Mouse (Mus musculus) WW6 (cell line): ENCODE results near the gene Nmnat2.

Source experiments
- DNase-seq: peaks from one replicate; pipeline ENCODE4 v3.0.0-alpha.2; 2013; ENCODE audit warnings: low read depth, low spot score

Gene Nmnat2

DNA sequence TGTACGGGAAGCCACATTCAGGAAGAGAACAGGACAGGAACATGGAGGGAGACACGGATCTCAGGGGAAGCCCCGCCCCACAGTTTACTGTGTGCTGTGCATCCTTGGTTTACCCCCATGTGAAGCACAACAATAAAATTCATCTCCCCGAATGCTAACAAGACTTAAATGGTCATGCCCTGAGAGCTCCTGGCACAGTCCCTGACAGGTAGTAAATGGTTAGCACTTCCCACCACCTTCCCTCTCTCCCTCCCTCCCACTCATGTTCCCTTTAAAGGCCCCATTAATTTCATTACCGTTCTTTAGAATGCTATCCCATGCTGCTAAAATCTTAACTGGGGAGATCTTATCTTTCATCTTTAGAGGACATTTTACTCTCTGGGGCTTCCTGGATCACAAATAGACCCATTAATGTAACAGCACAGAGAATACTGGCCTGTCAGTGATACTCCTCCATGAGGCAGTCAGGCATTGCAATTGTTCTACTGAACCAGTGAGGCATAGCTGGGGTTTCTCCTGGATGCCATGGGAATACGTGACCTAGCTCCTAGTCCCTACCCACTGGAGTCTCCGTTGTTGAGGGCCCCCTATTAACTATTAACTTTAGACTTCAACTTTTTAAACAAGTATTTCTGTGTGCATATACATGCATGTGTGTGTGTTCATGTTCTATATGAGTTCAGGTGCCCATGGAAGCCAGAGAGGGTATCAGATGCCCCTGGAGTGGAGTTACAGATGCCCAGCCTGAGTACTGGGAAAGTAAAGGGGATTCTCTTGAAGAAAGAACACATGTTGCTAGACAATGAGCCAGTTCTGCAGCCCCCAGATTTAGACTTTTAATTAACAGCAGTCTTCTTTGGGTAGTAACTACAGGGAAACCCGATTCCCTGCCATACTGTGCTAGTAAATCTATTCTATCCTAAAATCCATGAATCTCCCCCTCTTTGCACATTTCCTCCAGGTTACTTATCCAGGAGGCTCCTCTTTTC is 170.8 kb downstream of the Nmnat2 start:
- DNase-seq, result no peak

DNA sequence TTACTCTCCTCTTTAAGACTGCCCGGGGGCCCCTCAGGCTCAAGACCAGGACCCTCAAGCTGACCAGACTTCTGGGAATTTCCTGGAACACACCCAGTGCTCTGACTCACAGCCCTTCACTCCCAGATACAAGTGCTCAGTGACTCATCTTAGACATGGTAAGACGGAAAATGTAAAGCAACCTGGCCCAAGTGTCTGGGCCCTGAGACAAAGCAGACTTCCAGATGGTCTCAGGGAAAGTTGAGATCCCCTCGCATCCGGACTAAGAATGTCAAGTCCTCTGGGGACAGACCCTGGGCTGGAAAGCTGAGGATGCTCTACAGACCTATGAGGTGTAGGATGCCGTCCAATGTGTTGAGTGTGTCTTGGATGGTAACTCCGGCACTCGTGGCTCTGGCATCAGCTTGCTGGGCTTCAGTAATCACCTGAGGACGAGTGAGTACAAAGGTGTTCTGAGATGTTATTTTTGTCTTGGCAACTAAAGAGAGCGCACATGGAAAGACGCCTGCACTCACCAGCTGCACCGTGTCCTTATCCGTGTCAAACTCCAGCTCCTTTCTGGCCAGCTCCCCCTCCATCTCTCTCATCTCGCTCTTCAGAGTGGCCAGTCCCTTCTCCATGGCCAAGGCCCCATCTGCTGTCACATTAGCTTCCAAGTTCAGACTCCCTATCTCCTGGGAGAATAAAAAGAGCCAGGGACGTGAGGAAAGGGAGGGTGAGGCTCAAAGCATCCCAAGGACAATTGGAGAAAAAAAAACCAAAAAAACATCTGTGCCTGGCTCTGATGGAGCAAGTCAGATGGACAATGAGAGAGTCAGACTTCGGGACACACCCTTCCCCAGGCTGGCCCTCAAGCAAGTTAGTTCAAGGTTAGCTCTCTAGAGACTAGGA is 171.9 kb downstream of the Nmnat2 start:
- DNase-seq, result no peak

DNA sequence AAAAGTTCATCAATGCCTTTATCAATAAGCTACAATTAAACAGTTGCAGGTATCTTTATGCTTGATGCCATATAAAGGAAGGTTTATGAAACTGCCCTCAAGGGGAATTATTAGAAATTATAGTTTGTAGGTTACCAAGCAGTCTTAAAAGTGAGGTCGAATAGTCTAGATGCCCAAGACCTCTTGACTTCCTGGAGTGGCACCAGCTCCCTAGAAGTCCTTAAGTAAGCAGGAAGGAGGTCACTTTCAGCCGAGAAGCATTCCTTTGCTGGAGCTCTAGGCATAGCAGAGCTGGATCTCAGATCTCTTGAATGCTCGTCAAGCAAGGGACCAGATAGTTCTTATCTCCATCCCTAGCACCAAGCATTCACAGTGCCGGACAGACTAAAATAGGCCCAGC is 172.8 kb downstream of the Nmnat2 start:
- DNase-seq, result no peak

DNA sequence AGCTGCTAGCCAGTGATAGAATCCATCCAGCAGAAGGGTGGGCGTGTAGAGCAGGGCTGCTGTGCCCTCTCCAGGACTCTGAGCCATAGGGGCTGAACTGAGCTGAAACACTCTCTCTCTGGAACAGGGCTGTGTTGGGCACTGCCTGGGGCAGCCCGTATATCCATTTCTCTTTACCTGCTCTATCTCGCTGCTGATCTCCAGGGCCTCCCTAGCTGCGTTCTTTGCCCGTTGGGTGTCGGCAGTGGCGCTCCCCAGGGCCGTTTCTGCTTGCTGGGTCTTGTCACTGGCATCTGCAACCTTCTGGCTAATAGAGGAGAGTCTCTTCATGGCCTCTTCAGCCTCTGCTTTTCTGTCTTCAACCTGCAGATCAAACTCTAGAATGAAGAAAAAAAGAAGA is 174.0 kb downstream of the Nmnat2 start:
- DNase-seq, result no peak

DNA sequence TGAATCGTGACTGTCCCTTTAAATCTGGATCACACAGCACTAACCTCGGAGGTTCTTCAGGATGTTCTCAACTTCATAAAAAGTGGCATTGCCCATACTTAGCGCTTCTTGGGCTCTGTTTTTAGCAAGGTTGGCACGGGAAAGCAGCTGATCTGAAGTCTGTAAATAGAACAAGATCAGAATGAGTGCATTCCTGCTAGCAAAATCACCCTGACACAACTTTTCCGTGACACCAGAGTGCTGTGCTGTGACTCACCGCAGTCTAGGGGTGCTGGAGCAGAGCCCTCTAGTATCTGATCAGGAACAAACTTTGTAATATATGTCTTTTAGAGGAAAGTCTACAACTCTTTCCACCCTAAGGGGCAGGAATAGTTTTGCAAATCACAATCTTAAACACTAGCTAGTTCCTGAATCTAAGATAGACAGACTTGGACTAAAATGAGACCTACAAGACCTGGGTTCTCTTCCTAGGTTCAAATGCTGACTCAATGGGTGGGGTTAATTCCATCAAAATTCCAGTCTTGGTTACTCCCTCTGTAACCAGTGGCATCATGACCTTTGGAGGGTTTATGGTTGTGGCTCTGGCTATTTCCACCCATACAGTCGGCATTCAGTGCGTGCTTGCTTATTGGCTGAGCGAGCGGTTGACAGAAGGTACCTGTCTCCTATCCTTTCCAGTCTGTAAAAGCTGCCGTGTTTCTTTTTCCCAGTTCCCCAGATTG is 175.4 kb downstream of the Nmnat2 start:
- no peak for DNase-seq

DNA sequence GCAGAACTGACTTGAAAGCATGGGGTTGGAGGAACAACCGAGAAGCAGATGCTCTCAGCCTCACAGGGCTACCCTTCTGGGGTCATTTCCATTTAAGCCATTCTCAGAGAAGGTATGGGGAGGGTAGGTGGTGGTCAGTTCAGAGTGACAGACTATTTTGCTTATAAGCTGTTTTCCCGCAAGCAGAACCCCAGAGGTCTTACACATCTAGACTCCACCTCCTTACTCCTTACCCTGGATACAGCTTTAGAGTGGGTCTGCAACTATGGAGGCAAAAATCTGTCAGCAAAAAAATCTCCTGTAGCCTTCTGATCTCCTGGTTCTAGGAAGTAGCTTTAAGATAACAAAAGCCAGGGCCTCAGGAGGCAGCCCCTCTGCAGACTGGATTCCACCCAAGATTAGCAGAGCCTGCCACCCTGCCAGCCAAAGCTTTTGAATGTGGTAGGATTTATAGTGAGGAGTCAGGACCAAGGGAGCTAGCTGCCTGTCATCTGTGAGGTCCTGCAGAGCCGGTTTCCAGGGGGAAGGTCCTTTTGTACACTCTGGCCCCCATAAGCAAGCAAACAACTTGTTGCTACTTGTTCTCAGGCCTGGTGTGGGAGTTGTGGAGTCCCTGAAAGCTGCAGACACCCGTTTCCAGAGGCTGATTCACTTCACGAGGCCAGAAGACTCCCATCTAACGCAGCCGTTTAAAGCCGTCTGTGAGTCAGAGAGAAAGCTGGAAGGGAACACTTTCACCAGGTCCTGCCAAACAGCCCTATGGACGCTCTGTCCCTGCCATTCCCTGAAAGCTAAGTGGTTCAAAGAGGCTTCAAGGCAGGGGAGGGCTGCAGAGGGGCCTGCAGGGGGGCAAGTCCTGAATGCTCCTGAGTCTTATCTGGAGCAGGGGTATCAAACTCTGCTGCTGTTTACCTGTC is 179.3 kb downstream of the Nmnat2 start:
- no peak for DNase-seq

DNA sequence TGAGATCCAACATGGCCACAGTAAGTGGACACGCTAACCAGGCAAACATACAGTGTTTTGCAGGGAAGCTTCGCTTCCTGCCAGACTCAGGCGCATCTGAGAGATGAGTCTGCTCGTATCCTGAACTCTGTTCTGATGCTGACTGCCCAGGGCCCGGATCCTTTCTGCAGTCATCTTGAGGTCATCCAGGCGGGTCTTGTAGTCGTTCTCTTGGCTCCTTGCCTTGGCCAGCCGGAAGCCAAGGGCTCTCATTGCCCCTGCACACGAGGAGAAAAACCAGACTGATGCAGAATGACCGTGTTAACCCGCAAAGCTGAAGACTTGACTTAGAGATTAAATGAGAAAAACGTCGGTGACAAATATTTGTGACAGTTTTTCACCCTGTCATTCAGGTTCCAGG is 181.9 kb downstream of the Nmnat2 start:
- no peak for DNase-seq

DNA sequence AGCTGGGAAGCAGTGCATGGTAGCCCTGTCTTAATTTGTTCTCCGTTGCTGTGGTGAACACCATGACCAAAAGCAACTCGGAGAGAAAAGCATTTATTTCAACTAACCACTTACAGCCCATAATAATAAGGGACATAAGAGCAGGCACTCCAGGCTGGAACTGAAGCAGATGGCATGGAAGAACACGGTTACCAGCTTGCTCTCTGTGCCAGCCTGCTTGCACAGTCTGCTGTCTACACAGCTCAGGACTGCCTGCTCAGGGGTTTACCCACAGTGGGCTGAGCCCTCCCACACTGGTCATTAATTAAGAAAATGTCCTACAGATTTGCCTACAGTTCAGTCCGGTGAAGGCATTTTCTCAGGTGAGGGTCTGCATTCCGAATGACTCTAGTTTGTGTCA is 183.7 kb downstream of the Nmnat2 start:
- no peak for DNase-seq

DNA sequence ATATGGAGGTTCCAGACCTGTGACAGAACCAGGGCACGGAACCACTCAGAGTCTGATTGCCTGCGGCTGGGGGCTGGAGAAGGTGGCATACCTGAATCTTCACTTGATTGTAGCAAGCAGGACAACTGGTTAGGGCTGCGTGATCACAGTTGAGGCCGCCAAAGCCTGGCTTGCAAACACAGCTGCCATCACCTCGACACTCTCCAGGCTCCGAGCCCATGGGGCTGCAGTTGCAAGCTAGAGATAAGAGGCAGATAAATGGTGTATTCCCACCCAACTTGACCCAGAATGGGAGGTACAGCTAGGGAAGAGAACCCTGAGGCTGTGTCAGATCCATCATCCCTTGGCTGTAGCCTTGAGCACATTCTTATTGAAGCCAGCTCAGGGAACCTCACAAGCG is 184.8 kb downstream of the Nmnat2 start:
- no peak for DNase-seq

DNA sequence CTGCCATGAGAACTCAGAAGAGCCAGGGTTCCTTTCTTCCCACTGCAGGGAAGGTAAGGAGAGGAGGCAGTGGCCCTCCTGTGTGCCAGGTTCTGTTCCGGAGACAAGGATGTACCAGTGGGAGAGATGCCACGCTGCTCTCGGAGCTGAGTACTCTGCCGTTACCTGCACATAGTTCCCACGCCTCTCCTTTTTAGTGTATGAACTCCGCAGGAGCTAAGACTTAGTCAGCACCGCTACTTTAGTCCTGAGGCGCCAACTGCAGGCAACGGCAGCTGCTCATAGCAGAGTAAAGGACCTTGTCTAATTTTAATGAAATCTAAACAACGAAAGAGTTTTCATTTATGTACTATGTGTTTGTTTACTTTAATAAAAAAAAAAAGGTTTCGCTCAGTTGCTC is 185.5 kb downstream of the Nmnat2 start:
- no peak for DNase-seq

DNA sequence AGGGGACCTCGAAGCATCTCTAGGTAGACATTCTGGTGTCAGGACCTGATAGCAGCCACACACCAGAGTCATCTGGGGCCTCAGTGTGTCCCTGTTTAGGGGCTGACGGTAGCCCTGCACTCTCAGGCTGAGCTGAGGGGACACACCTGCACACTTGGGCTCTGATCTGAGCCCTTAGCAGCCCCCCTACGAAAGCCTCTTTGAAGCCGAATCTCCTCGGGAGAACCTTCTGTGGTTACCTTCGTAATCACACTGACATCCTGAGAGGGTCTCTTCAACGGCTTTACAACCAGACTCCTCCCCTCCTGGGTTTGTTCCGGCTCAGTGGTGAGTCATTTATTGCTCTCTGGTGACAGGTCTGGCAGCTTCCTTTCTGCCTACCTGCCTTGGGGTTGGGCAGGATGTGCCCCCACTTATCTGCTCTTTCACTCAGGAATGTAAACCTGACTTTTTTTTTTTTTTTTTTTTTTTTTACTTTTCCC is 186.0 kb downstream of the Nmnat2 start:
- no peak for DNase-seq

DNA sequence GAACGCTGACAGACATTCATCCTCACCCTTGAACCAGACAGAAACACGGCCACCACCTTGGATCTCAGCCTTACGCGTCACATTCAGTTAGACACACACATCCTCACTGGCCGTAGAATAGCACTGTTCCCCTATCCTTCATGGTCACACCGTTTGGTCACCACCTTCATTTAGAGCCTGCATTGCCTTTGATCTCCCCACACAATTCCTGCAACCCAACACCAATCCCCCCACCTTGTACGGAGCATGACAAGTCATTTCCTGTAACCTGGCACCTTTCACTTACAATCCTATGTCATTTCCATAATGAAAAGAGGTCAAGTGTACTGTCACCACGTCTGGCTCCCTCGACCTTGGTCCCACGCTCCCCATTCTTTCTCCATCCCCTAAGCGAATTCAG is 189.2 kb downstream of the Nmnat2 start:
- no peak for DNase-seq

DNA sequence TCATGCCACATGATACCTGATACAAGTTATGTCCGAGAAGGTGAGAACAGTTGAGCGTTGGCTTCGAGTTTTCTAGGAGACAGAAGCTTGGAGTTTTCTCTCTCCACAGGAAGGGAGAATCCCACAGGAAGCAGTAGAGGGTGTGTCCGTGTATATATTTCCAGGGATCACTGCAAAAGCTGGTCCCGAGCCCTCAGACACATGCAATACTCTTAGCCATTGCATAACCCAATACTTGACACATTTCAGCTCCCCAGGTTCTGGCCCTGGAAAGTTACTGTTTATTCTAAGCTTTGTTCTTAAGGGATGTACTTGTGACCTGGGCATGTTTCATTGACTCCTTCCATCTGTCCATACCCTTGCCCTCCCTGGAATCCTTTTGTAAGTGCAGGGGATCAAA is 191.0 kb downstream of the Nmnat2 start:
- no peak for DNase-seq

DNA sequence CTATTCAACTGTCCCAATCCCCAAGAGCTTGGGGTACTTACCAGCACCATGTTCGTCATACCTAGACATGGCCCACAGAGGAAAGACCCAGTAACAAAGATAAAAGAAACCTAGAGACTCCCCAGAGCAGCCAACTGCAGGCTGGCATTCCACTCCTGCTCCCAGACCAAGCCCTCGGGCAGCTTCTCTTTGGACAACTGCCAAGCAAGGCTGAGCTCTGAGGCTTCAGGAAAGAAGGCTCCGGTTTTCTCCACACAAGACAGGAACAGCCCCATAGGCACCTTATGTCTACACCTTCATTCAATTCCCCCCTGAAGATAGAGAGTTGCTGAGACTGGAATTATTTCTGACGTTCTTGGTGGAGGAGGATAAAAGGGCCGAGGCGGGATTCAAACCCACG is 197.8 kb downstream of the Nmnat2 start:
- no peak for DNase-seq

DNA sequence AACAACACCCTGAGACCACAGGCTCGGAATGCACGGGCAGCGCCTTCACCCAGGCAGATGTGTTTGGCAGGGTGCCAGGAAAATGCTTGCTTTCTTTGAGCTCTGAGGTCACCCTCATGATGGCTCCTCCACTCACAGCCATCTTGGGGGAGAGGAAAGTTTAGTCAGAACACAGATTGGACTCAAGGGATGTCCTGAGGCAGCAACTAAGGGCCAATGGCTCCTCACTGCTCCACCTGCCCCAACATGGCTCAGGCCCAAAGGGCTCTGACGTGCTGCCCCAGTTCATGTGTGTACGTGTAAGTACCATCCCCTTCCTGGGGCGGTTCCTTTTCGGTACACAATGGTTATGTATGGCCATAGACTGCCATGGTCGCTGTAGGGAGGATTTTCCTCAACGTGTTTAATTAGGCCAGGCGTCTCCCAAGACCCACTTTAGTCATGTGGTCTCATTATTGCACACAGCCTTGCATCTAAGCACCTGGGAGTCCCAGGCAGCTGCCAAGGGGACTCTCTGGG is 198.9 kb downstream of the Nmnat2 start:
- DNase-seq, result no peak

DNA sequence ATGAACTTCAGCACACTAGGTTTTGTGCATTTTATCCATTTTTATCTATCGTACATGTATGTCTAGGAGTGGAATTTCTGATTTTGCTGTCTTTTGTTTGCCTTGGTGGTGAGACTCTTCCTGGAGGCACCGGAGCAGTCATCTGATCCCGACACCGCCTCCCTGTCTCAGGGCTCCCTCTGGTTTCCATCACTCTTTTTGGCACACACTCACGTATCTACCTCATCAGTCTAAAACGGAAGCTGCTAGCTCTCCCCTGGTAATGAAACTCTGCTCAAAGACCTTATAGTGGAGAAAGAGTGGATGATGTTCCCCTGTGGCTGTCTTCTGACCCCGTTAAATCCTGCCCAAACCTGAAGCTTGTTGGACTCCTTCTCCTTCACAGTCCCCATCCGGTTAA is 200.6 kb downstream of the Nmnat2 start:
- no peak for DNase-seq

DNA sequence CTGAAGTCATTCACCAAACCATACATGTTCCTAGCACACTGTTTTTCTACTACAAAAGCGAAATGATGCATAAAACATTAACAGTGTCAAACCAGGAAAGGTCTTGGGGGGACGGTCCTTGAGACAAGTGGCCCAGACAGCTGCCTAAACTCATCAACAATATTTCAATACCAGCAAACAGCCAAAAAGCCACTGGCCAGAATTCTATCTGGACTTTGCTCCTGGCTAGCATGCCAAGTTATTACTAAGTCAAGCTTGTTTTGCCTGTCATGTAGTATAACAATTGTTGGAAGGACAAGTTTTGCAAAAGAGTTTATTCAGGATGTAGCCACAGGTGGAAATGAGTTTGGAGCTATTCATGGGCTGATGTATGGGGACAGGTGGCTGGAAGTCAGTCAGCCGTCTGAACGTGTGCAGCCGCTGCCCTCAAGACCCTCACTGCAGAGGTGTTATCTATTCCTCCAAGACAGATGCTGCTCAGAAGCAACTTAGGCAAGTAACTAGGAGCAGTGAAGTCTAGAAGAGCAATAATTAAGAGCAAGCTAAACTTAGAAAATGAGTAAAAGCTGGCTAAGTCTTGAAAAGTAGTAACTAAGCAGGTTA is 202.3 kb downstream of the Nmnat2 start:
- no peak for DNase-seq

DNA sequence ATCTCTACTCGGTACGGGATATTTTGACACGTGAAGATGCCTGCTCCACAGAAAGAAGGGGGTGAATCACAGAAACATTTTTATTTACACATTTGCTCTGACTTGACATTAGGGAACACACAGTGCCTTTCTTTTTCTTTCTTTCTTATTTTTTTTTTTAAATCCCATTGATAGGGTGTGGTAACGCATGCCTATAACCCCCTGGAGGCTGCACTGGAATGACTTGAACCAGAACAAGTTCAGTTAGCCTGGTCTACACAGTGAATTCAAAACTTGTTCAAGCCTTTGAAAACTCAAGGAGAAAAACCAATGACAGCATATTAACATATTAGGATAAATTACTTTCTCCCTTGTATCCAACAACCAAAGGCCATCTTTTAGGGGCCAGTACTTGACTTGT is 204.3 kb downstream of the Nmnat2 start:
- no peak for DNase-seq

DNA sequence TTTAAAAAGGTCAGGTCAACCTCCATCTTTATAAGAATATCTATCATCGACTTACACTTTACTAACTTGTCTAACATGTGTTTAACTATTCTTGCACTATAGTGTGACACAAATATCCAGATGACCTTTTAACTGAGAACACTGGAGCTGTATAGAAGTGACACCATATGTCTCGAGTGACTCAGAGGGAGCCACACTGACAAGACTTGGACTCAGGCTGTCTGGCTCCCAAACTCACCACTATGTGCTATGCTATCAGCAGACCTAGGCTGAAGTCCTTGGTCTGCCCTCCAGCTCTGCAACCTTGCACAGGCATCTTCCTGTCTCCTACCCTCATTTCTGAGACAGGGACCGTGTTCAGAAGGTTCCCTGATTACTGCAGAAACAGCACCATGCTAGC is 209.0 kb downstream of the Nmnat2 start:
- no peak for DNase-seq

DNA sequence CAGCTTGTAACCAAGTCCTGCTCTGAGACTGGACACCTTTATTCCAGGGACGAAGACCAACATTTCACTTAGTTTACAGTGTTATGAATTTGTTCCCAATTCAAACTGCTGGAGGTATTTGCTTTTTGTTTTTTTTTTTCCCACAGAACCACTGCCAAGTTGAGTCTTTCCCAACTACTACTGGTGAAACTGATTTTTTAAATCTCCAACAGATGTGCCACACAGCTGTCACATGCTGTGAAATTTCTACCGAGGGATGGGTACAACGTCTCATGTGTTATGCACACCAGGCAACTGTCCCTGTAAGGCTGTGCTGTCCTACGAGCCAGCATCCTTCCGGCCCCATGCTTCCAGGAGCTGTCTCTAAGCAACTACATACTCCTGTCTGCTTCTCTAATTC is 213.5 kb downstream of the Nmnat2 start:
- no peak for DNase-seq
